Mouse (Mus musculus): ENCODE data around the gene Pus1.
"Not testable (repeated sequence)": the region's sequence is repeated elsewhere in the genome, so short reads cannot be mapped to it uniquely, and the experiment has no call there.

The Pus1 gene

GRCm38 (mm10) chr5:110781529-110782238 lies 1.2 kb upstream of the Pus1 start:
- no peak for DNase-seq (ENCODE audit: low spot score)

GRCm38 (mm10) chr5:110780761-110781528 lies 486 bp upstream of the Pus1 start:
- no peak for DNase-seq (ENCODE audit: low spot score)

GRCm38 (mm10) chr5:110779276-110779997 lies 1.0 kb downstream of the Pus1 start:
- no peak for DNase-seq (ENCODE audit: low spot score)

GRCm38 (mm10) chr5:110778263-110778662 lies 2.2 kb downstream of the Pus1 start:
- DNase-seq (ENCODE audit: low spot score), result no peak

GRCm38 (mm10) chr5:110776141-110776540 lies 4.3 kb downstream of the Pus1 start:
- no peak for DNase-seq (ENCODE audit: low spot score)

- DNase-seq (ENCODE audit: low spot score), result no peak
Measured at GRCm38 (mm10) chr5:110774511-110774910, 5.9 kb downstream of the Pus1 start.

- not testable (repeated sequence) for DNase-seq (ENCODE audit: low spot score)
Measured at GRCm38 (mm10) chr5:110772945-110773344, 7.5 kb downstream of the Pus1 start.

- peak; percentile 100 for DNase-seq (ENCODE audit: low spot score)
Measured at GRCm38 (mm10) chr5:110770448-110771158, 9.9 kb downstream of the Pus1 start, which contains the start of gene Ep400. TSS of gene Ep400 (minus strand) at chr5:110770717.

GRCm38 (mm10) chr5:110770031-110770445 lies 10.4 kb downstream of the Pus1 start:
- DNase-seq (ENCODE audit: low spot score), result peak; percentile 65

- DNase-seq (ENCODE audit: low spot score), result no peak
Measured at GRCm38 (mm10) chr5:110769272-110769671, 11.2 kb downstream of the Pus1 start.

GRCm38 (mm10) chr5:110763890-110764289 lies 16.6 kb downstream of the Pus1 start:
- DNase-seq (ENCODE audit: low spot score), result no peak

- DNase-seq (ENCODE audit: low spot score), result no peak
Measured at GRCm38 (mm10) chr5:110745021-110745420, 35.4 kb downstream of the Pus1 start.

- no peak for DNase-seq (ENCODE audit: low spot score)
Measured at GRCm38 (mm10) chr5:110739496-110740275, 40.8 kb downstream of the Pus1 start.

GRCm38 (mm10) chr5:110735606-110736005 lies 44.9 kb downstream of the Pus1 start:
- DNase-seq (ENCODE audit: low spot score), result no peak

- DNase-seq (ENCODE audit: low spot score), result no peak
Measured at GRCm38 (mm10) chr5:110733231-110733823, 47.1 kb downstream of the Pus1 start.

GRCm38 (mm10) chr5:110731227-110731626 lies 49.2 kb downstream of the Pus1 start:
- DNase-seq (ENCODE audit: low spot score), result no peak

- DNase-seq (ENCODE audit: low spot score), result no peak
Measured at GRCm38 (mm10) chr5:110727850-110728249, 52.6 kb downstream of the Pus1 start.
